Mouse (Mus musculus) kidney, embryonic 14.5 days (tissue): ENCODE data around the gene Hmg20b. TPM values are rescaled to one million over a fixed set of nuclear protein-coding genes. Genes with fewer than 3 reads are reported as not detected.

ENCODE experiments used
- ATAC-seq: fragments of 200-750 bp; cut with Nextera tagmentation; 2 replicates; pipeline ENCODE4 v1.8.0; 2017; ENCODE audit warnings: moderate number of reproducible peaks, mild to moderate bottlenecking, moderate TSS enrichment, moderate library complexity; ENCODE audit not compliant: low FRiP score, low TSS enrichment
- H3K27ac ChIP-seq: fragments of 300-500 bp; sonication (generic); 2 replicates; pipeline ENCODE4 v1.5.1; 2014; ENCODE audit warnings: low read depth, mild to moderate bottlenecking, low read length, moderate library complexity, mixed read lengths
- H3K27me3 ChIP-seq: fragments of 300-500 bp; sonication (generic); 2 replicates; pipeline ENCODE4 v1.6.1; 2014; ENCODE audit warnings: mild to moderate bottlenecking, low read length; ENCODE audit not compliant: control insufficient read depth, insufficient read depth
- H3K36me3 ChIP-seq: fragments of 300-500 bp; sonication (generic); 2 replicates; pipeline ENCODE4 v1.6.1; 2014; ENCODE audit warnings: low read length, mixed read lengths; ENCODE audit not compliant: control insufficient read depth, insufficient read depth
- H3K4me1 ChIP-seq: fragments of 300-500 bp; sonication (generic); 2 replicates; pipeline ENCODE4 v1.6.1; 2014; ENCODE audit warnings: low read length, mixed read lengths; ENCODE audit not compliant: control insufficient read depth, insufficient read depth
- H3K4me2 ChIP-seq: fragments of 300-500 bp; sonication (generic); replicated peaks from 2 replicates; pipeline ENCODE4 v1.6.1; 2014; ENCODE audit warnings: low read depth, mild to moderate bottlenecking, low read length
- H3K4me3 ChIP-seq: fragments of 300-500 bp; sonication (generic); 2 replicates; pipeline ENCODE4 v1.5.1; 2014; ENCODE audit warnings: mild to moderate bottlenecking, low read length
- H3K9ac ChIP-seq: fragments of 300-500 bp; sonication (generic); 2 replicates; pipeline ENCODE4 v1.6.1; 2014; ENCODE audit warnings: low read depth, mild to moderate bottlenecking, low read length, moderate library complexity
- H3K9me3 ChIP-seq: fragments of 300-500 bp; sonication (generic); 2 replicates; pipeline ENCODE4 v1.6.1; 2016; ENCODE audit warnings: low read length; ENCODE audit not compliant: control insufficient read depth
- WGBS: fragments of 180-500 bp; shearing (Covaris S2); extraction: QIAGEN DNeasy Blood & Tissue Kit; methylation state at CpG from one replicate; pipeline ENCODE4 v1.1.7; 2014; 5-methylcytosine and 5-hydroxymethylcytosine counted together
- polyA plus RNA-seq: library from polyadenylated mRNA; unstranded; fragments of >200 nt; fragmentation: Nextera tagmentation; extraction: Ambion mirVana; gene quantifications from 2 replicates; pipeline ENCODE4 v1.2.1, GENCODE M21; 2014

The Hmg20b gene
- polyA plus RNA-seq, 1 experiment from 2014 or later, result 115 TPM

- no peaks in the 10 kb centered on the region for H3K27me3 ChIP-seq
- H3K9me3 ChIP-seq, result no peaks in the 10 kb centered on the region
- peaks cover 13% of the 10 kb centered on the region; the same call in 1 of the 2 replicates for H3K36me3 ChIP-seq
- H3K4me1 ChIP-seq, result peaks cover 16% of the 10 kb centered on the region
- 2% methylated on average over 15 of the region's 29 CpGs for WGBS
- ATAC-seq, result peak; percentile 5
- peak overlapping the region; percentile 73 for H3K4me2 ChIP-seq
- H3K9ac ChIP-seq, result peak overlapping the region; percentile 88
- H3K27ac ChIP-seq, result peak overlapping the region; percentile 69; the same call in 1 of the 2 replicates
- peak overlapping the region; percentile 74 for H3K4me3 ChIP-seq
These were observed 324 bp downstream of the Hmg20b start for GRCm38 (mm10) chr10:81349961-81350350.

DNA sequence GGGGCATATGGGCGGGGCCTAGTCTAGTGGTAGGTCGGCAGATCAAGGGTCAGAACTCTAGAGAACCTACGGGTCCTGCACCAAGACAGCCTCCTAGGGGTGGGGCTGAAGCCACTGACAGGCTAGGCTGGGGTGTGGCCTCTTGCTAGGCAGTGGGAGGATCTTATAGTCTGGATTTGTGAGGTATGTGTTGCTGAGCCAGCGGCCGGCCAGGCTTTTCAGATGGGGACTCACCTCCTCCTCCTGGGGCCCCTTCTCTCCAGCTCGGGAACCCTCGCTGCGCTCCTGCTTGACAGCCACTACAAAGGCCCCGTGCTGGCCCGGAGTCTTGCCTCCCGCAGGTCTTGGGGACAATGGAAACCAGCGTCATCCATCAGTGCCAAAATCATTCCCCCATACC, 1.1 kb downstream of the Hmg20b start:
- H3K9ac ChIP-seq, result peak overlapping the region; percentile 88; the same call in 1 of the 2 replicates
- 7% methylated on average over 12 of the region's 12 CpGs for WGBS
- ATAC-seq, result no peak
- H3K4me2 ChIP-seq, result peak overlapping the region; percentile 73
- H3K4me3 ChIP-seq, result peak overlapping the region; percentile 74
- no peak overlapping the region; the same call in 1 of the 2 replicates for H3K27ac ChIP-seq
- peaks cover 16% of the 10 kb centered on the region for H3K4me1 ChIP-seq
- no peaks in the 10 kb centered on the region for H3K9me3 ChIP-seq
- H3K36me3 ChIP-seq, result peaks cover 13% of the 10 kb centered on the region; the same call in 1 of the 2 replicates
- H3K27me3 ChIP-seq, result no peaks in the 10 kb centered on the region

GRCm38 (mm10) chr10:81346453-81347067, 3.7 kb downstream of the Hmg20b start:
- peak; percentile 7; the same call in 1 of the 2 replicates for ATAC-seq
- no peaks in the 10 kb centered on the region for H3K9me3 ChIP-seq
- no peak overlapping the region for H3K27ac ChIP-seq
- H3K4me3 ChIP-seq, result peak overlapping the region; percentile 35
- peak overlapping the region; percentile 56 for H3K4me2 ChIP-seq
- peaks cover 13% of the 10 kb centered on the region; the same call in 1 of the 2 replicates for H3K36me3 ChIP-seq
- whole genome bisulfite sequencing, result 6% methylated on average over 54 of the region's 55 CpGs
- peaks cover 21% of the 10 kb centered on the region for H3K4me1 ChIP-seq
- peak overlapping the region; percentile 48; the same call in 1 of the 2 replicates for H3K9ac ChIP-seq
- H3K27me3 ChIP-seq, result peaks cover 22% of the 10 kb centered on the region

- no peak overlapping the region for H3K4me3 ChIP-seq
- no peaks in the 10 kb centered on the region for H3K9me3 ChIP-seq
- ATAC-seq, result no peak
- peaks cover 22% of the 10 kb centered on the region for H3K27me3 ChIP-seq
- H3K27ac ChIP-seq, result no peak overlapping the region
- H3K4me2 ChIP-seq, result no peak overlapping the region
- H3K36me3 ChIP-seq, result peaks cover 13% of the 10 kb centered on the region; the same call in 1 of the 2 replicates
- H3K9ac ChIP-seq, result no peak overlapping the region
- peaks cover 21% of the 10 kb centered on the region for H3K4me1 ChIP-seq
- WGBS, result 71% methylated on average over 4 of the region's 4 CpGs
These were observed 5.1 kb downstream of the Hmg20b start for GRCm38 (mm10) chr10:81345162-81345534.

DNA sequence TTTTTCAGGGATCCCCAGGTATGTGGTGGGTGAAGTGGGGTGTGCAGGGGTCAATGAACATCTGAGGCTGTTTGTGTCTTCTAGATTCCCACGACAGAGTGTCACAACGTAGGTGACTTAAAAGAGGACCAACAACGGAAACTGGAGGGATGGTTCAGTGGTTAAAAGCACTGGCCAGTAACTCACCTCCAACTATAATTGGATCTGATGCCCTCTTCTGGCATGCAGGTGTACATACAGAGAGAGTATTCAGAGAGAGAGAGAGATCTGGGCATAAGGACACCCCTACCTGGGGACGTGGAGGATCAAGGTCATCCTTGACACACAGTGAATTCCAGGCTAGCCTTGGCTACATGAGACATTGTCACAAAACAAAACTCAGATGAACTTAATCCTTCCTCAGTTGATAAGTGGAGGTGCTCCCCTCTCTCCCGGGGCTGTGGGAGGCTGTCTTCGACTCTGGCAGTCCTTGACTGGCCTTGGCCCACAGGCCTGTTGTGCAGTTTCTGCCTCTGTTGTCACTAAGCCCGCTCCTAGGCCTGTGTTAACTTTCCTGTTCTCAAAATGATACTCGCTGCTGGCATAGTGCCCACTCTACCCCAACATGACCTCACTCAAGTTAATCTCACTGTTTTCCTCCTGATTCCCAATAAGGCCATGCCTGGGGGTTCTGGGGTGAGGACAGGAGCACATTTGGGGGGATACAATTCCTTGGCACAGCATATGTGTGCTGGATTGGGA, 5.7 kb downstream of the Hmg20b start:
- no peak for ATAC-seq
- Histone ChIP-seq H3K27ac (no peak overlapping the region), H3K4me1 (peaks cover 21% of the 10 kb centered on the region), H3K9me3 (no peaks in the 10 kb centered on the region), H3K9ac (no peak overlapping the region), H3K36me3 (peaks cover 13% of the 10 kb centered on the region; the same call in 1 of the 2 replicates), H3K4me3 (no peak overlapping the region), H3K4me2 (no peak overlapping the region), H3K27me3 (peaks cover 22% of the 10 kb centered on the region)
- WGBS, result 49% methylated on average over 8 of the region's 8 CpGs

GRCm38 (mm10) chr10:81342686-81343505, 7.4 kb downstream of the Hmg20b start, which contains the start of gene Gipc3:
Gipc3 (minus strand) TSS chr10:81343266.
- H3K9me3 ChIP-seq, result no peaks in the 10 kb centered on the region
- ATAC-seq, result no peak
- H3K9ac ChIP-seq, result peak within 1 kb of the TSS; percentile 60; the same call in 1 of the 2 replicates
- peaks cover 22% of the 10 kb centered on the region for H3K27me3 ChIP-seq
- H3K27ac ChIP-seq, result no peak within 1 kb of the TSS
- H3K4me3 ChIP-seq, result peak within 1 kb of the TSS; percentile 45
- peaks cover 7% of the 10 kb centered on the region; the same call in 1 of the 2 replicates for H3K36me3 ChIP-seq
- H3K4me1 ChIP-seq, result peaks cover 17% of the 10 kb centered on the region
- 4% methylated on average over 65 of the region's 67 CpGs for WGBS
- peak within 1 kb of the TSS; percentile 85 for H3K4me2 ChIP-seq

- Histone ChIP-seq H3K4me3 (no peak overlapping the region), H3K27ac (no peak overlapping the region), H3K4me2 (no peak overlapping the region), H3K36me3 (no peaks in the 10 kb centered on the region), H3K27me3 (peaks cover 22% of the 10 kb centered on the region), H3K9me3 (no peaks in the 10 kb centered on the region), H3K9ac (no peak overlapping the region), H3K4me1 (peaks cover 7% of the 10 kb centered on the region; the same call in 1 of the 2 replicates)
- 35% methylated on average over 16 of the region's 16 CpGs for WGBS
- no peak for ATAC-seq
These were observed 8.8 kb downstream of the Hmg20b start for GRCm38 (mm10) chr10:81341333-81341949.

GRCm38 (mm10) chr10:81340551-81341332, 9.5 kb downstream of the Hmg20b start:
- no peak overlapping the region for H3K27ac ChIP-seq
- no peak overlapping the region for H3K9ac ChIP-seq
- no peak overlapping the region for H3K4me3 ChIP-seq
- ATAC-seq, result no peak
- H3K4me1 ChIP-seq, result peaks cover 12% of the 10 kb centered on the region; the same call in 1 of the 2 replicates
- no peaks in the 10 kb centered on the region for H3K9me3 ChIP-seq
- peaks cover 22% of the 10 kb centered on the region for H3K27me3 ChIP-seq
- no peak overlapping the region for H3K4me2 ChIP-seq
- no peaks in the 10 kb centered on the region for H3K36me3 ChIP-seq
- WGBS, result 41% methylated on average over 17 of the region's 17 CpGs
